Mouse (Mus musculus) kidney, postnatal 0 days (tissue): Measurements from ENCODE around the gene Itk. TPM values are rescaled to one million over a fixed set of nuclear protein-coding genes. Genes with fewer than 3 reads are reported as not detected.
A peak's percentile ranks its signal among the peaks of the same experiment; 100 is the strongest.

ENCODE experiments used
- ATAC-seq: fragments of 200-750 bp; cut with Nextera tagmentation; replicated peaks from 2 replicates; pipeline ENCODE4 v1.8.0; 2017; ENCODE audit warnings: low read depth, moderate number of reproducible peaks, moderate TSS enrichment, moderate library complexity; ENCODE audit not compliant: low FRiP score
- DNase-seq: peaks from one replicate; pipeline ENCODE4 v3.0.0-alpha.2; 2016; ENCODE audit warnings: low spot score
- H3K27ac ChIP-seq: fragments of 300-500 bp; sonication (generic); 2 replicates; pipeline ENCODE4 v1.5.1; 2014; ENCODE audit warnings: mild to moderate bottlenecking
- H3K27me3 ChIP-seq: fragments of 300-500 bp; sonication (generic); 2 replicates; pipeline ENCODE4 v1.6.1; 2014; ENCODE audit warnings: low read length, mixed read lengths; ENCODE audit not compliant: insufficient read depth
- H3K36me3 ChIP-seq: fragments of 300-500 bp; sonication (generic); 2 replicates; pipeline ENCODE4 v1.6.1; 2014; ENCODE audit warnings: low read length, mixed read lengths; ENCODE audit not compliant: insufficient read depth
- H3K4me1 ChIP-seq: fragments of 300-500 bp; sonication (generic); replicated peaks from 2 replicates; pipeline ENCODE4 v1.6.1; 2014; ENCODE audit warnings: antibody characterized with exemption, low read length, mixed read lengths; ENCODE audit not compliant: insufficient read depth
- H3K4me2 ChIP-seq: fragments of 300-500 bp; sonication (generic); 2 replicates; pipeline ENCODE4 v1.6.1; 2014; ENCODE audit warnings: mild to moderate bottlenecking, low read length, moderate library complexity, mixed read lengths
- H3K4me3 ChIP-seq: fragments of 300-500 bp; sonication (generic); replicated peaks from 2 replicates; pipeline ENCODE4 v1.5.1; 2014; ENCODE audit warnings: low read depth, low read length
- H3K9ac ChIP-seq: fragments of 300-500 bp; sonication (generic); 2 replicates; pipeline ENCODE4 v1.6.1; 2014; ENCODE audit warnings: low read depth, low read length
- H3K9me3 ChIP-seq: fragments of 300-500 bp; sonication (generic); replicated peaks from 2 replicates; pipeline ENCODE4 v1.6.1; 2016; ENCODE audit warnings: low read length, inconsistent platforms, mixed read lengths
- CTCF ChIP-seq: IDR thresholded peaks from 2 replicates; pipeline ENCODE4 v1.5.1; 2016; ENCODE audit warnings: antibody characterized with exemption, low read depth, mild to moderate bottlenecking, moderate library complexity
- WGBS: fragments of 180-500 bp; shearing (Covaris S2); extraction: QIAGEN DNeasy Blood & Tissue Kit; methylation state at CpG from one replicate; pipeline ENCODE4 v1.1.7; 2014; 5-methylcytosine and 5-hydroxymethylcytosine counted together
- polyA plus RNA-seq: library from polyadenylated mRNA; unstranded; fragments of >200 nt; fragmentation: Nextera tagmentation; extraction: Ambion mirVana; gene quantifications from 2 replicates; pipeline ENCODE4 v1.2.1, GENCODE M21; 2015

Itk gene
- polyA plus RNA-seq, 1 experiment from 2014 or later: 0.05 TPM

DNA sequence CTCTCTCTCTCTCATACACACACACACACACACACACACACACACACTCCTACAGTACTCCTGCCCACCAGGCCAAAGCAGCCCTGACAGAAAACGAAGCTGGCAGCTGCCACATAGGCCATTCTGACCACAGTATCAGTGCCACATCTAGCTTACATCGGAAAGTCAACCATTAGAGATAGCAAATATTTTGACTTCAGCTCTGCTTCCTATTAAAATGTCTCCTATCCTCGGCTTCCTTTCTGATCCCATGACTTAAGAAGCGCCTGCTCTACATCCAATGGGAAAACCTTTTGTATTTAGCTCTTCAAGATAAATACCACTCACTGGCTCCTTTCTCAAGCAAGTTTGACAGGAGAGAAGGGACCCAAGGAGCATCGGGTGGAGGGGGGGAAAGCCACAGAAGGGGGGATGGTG is 78.7 kb downstream of the Itk start:
- H3K4me1 ChIP-seq: 0 out of 2 replicates have a peak, but pooled peaks cover 7% of the 10 kb centered on the region
- H3K27me3 ChIP-seq: no peaks in the 10 kb centered on the region
- no peak for ATAC-seq
- peak overlapping the region; percentile 72; the same call in 1 of the 2 replicates for H3K4me3 ChIP-seq
- H3K9ac ChIP-seq: no peak overlapping the region; the same call in 1 of the 2 replicates
- H3K9me3 ChIP-seq: no peaks in the 10 kb centered on the region
- H3K36me3 ChIP-seq: no peaks in the 10 kb centered on the region
- H3K27ac ChIP-seq: no peak overlapping the region
- H3K4me2 ChIP-seq: peak overlapping the region; percentile 98
- TF ChIP-seq CTCF: no peak
- DNase-seq: no peak
- 74% methylated on average over 5 of the region's 5 CpGs for WGBS

DNA sequence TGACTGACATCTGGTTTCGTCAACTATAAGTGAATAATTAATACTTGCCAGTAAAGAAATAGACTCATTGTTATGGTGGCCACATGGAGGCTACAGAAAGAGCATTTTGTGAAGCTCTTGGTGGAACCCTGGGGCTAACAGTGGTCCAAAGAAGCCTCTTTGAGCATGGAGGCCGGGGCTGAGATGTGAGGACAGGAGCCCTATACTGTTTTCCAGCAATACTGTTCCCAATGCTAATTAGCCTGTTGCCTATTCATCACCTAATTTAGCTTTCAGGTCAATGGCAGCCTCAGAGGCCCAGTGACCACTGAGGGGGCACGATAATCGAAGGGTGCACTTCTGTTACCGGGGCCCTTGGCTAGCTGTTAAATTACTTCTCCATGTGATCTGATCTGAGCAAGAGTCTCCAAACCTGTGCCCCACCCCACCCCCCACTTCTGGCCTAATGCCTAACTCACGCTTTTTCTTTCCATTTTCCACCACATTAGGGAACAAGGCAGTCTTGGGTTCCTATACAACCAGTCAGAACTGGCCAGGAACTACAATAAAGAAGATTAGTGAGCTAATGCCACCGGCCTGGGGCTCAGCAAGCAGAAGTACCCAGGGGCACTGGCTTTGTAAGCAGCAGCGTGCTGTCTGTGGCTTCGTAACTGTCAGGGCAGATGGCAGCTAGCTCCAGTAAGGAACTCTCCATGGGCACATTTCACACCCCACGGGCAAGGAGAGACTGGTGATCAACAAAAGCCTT is 79.3 kb downstream of the Itk start:
- WGBS: 70% methylated on average over 10 of the region's 10 CpGs
- H3K27me3 ChIP-seq: no peaks in the 10 kb centered on the region
- no peak overlapping the region for H3K9ac ChIP-seq
- H3K9me3 ChIP-seq: no peaks in the 10 kb centered on the region
- H3K4me2 ChIP-seq: peak overlapping the region; percentile 98; the same call in 1 of the 2 replicates
- ATAC-seq: no peak
- H3K27ac ChIP-seq: no peak overlapping the region
- H3K36me3 ChIP-seq: no peaks in the 10 kb centered on the region
- DNase-seq: no peak
- no peak for TF ChIP-seq CTCF
- H3K4me1 ChIP-seq: 0 out of 2 replicates have a peak, but pooled peaks cover 7% of the 10 kb centered on the region
- no peak overlapping the region for H3K4me3 ChIP-seq

DNA sequence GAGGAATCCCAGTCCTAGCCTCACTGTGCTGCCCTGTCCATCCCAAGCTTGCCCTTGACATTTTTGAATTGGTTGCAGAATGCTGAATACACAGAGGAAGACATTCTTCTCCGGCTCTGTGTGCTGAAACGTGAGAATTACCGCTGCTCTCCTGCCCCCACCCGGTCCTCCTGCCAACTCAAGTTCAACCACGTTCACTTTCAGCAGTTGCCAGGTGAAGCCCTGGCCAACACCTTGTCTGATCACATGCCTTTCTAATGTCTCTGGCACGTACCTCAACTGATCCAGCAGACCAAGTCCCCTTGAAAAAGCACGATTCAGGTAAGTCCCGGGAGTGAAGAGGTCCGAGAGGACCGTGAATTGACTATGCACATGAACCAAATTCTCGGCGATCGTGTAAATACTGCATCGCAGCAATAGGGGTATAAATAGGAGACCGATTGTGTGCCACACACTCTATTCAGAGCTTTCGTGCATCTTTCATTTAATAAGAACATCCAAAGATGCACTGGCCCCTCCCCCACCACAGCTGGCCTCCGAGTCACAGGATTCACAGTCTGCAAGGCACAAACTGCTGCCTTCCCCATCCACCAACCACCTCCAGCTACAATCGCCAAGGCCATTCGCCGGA is 80.1 kb downstream of the Itk start:
- Histone ChIP-seq H3K4me2 (peak overlapping the region; percentile 98; the same call in 1 of the 2 replicates), H3K36me3 (no peaks in the 10 kb centered on the region), H3K4me1 (0 out of 2 replicates have a peak, but pooled peaks cover 7% of the 10 kb centered on the region), H3K9me3 (no peaks in the 10 kb centered on the region), H3K27ac (no peak overlapping the region), H3K4me3 (no peak overlapping the region), H3K9ac (no peak overlapping the region), H3K27me3 (no peaks in the 10 kb centered on the region)
- no peak for DNase-seq
- no peak for ATAC-seq
- TF ChIP-seq CTCF: no peak
- WGBS: 73% methylated on average over 20 of the region's 20 CpGs

DNA sequence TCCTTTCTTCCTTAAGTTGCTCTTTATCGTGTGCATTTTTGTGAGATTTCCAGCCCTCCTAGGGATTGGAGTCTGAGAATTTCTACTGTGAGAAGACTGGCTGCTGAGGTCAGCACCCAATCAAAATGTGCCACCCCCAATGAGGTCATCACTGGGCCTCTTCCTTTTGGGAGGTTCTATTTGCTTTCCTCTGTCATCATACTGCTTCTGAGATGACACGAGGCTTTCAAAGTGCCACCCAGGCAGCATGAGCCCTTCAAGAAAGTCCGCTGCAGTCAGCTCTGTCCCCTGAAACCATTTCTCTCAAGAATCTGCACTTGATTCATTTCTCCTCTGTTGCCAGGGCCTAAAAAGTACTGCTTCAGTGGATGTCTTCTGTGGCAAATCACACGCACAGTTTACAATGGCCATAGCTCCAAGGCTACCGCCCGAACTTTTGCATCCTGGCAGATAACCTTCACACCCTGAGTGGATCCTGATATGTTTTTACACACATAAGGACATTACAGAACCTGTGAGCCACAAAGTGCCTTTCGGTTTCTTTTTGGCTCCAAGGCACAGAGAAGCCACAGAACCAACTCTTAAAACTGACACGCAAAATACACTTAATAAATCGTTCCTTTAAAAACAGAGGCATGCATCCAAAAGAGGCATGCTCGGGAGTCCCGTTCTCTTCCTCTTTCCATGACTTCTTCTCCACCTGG is 80.9 kb downstream of the Itk start:
- ATAC-seq (no peak), DNase-seq (no peak)
- no peak overlapping the region for H3K4me2 ChIP-seq
- TF ChIP-seq CTCF: no peak
- 0 out of 2 replicates have a peak, but pooled peaks cover 7% of the 10 kb centered on the region for H3K4me1 ChIP-seq
- H3K27ac ChIP-seq: no peak overlapping the region
- no peak overlapping the region for H3K9ac ChIP-seq
- 84% methylated on average over 11 of the region's 11 CpGs for WGBS
- H3K4me3 ChIP-seq: no peak overlapping the region
- no peaks in the 10 kb centered on the region for H3K9me3 ChIP-seq
- no peaks in the 10 kb centered on the region for H3K27me3 ChIP-seq
- no peaks in the 10 kb centered on the region for H3K36me3 ChIP-seq

DNA sequence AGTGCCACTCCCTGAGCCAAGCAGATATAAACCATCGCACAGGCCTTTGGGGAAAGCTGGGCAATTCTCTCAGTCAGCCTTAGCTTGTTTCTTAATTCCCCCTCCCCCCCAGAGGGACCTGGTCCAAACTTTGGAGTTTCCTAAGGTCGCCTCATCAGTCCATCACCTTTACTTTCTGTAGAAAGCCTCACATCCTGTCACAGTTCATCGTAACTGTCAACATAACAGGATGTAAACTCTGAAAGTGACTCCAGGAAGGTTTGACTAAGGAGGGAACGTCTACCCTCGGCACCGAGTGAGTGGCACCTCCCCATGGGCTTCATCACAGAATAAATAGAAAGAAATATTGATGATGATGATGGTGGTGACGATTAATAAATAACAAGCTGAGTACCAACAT is 81.5 kb downstream of the Itk start:
- no peaks in the 10 kb centered on the region for H3K36me3 ChIP-seq
- DNase-seq (no peak), ATAC-seq (no peak)
- no peak overlapping the region for H3K4me3 ChIP-seq
- 0 out of 2 replicates have a peak, but pooled peaks cover 7% of the 10 kb centered on the region for H3K4me1 ChIP-seq
- H3K4me2 ChIP-seq: no peak overlapping the region
- 75% methylated on average over 7 of the region's 7 CpGs for WGBS
- H3K9me3 ChIP-seq: no peaks in the 10 kb centered on the region
- H3K9ac ChIP-seq: no peak overlapping the region
- no peaks in the 10 kb centered on the region for H3K27me3 ChIP-seq
- no peak for TF ChIP-seq CTCF
- no peak overlapping the region for H3K27ac ChIP-seq

DNA sequence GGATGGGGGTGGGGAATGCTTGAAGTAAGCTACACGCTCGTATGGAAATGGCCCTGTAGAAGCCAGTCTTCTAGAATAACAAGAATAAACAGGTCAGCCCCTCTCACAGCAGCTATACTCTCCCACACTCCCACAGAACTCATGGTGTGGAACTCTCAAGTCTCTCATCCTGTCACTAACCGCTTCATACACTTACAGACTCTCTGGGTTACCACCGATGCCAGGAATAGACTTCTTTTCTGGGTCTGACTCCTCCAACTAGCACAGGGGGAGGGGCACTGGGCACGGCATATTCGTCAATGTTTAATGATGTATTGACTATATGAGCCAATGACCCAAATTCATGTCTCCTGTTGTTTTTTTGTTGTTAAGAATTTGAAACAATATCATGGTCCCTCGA is 82.5 kb downstream of the Itk start:
- no peaks in the 10 kb centered on the region for H3K27me3 ChIP-seq
- no peak overlapping the region for H3K9ac ChIP-seq
- no peak for TF ChIP-seq CTCF
- no peak for ATAC-seq
- H3K4me2 ChIP-seq: no peak overlapping the region
- H3K4me1 ChIP-seq: 0 out of 2 replicates have a peak, but pooled peaks cover 5% of the 10 kb centered on the region
- no peak overlapping the region for H3K27ac ChIP-seq
- WGBS: 63% methylated on average over 7 of the region's 7 CpGs
- no peak overlapping the region for H3K4me3 ChIP-seq
- H3K36me3 ChIP-seq: no peaks in the 10 kb centered on the region
- H3K9me3 ChIP-seq: no peaks in the 10 kb centered on the region
- DNase-seq: no peak
